Mouse (Mus musculus): ENCODE results near the gene Tlnrd1. TPM values are rescaled to one million over a fixed set of nuclear protein-coding genes. Genes with fewer than 3 reads are reported as not detected.

Gene Tlnrd1
- polyA plus RNA-seq, 1 experiment from 2014 or later, result 14.0 TPM

DNA sequence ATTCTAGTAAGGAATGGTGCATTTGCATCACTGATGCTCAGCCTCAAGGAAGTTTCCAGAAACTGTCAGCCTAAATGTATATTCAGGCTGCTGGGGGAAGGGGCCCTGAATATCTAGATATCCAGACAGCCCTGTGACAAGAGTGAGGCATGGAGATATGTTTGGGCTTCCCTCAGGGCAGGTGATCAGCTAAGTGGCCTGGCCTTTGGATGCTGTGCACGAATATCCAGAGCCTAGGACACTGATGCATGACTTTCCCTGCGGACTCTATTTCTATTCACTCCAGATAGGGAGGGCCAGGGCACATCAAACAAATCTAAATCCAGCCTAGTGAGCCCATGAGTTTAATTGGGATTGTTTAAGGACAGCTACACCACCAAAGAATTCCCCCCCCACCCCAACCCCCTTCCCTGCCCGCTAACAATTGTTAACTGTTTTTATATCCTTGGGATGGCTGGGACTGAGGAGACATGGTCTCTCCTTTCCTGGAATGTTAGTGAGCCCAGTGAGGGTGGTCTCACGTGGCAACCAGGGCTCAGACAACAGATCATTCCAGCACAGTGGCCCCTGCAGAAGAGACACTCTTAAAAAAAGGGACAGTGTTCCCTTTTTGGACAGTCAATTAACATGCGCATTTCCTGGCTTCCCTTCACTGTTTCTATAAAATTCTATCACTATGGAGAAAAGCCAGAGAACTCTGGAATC lies 14.1 kb downstream of the Tlnrd1 start:
- 79% methylated on average over 5 of the region's 5 CpGs for WGBS (ENCODE audit: missing documents)
- H3K4me3 ChIP-seq (ENCODE audit: inconsistent target), result no peak overlapping the region
- no peaks in the 10 kb centered on the region for H3K36me3 ChIP-seq (ENCODE audit: inconsistent target)
- H3K27ac ChIP-seq, result no peak overlapping the region
- no peaks in the 10 kb centered on the region for H3K79me2 ChIP-seq (ENCODE audit: inconsistent target)

- WGBS (ENCODE audit: missing documents), result 92% methylated on average over 3 of the region's 3 CpGs
- H3K36me3 ChIP-seq (ENCODE audit: inconsistent target), result no peaks in the 10 kb centered on the region
- no peak overlapping the region for H3K4me3 ChIP-seq (ENCODE audit: inconsistent target)
- H3K79me2 ChIP-seq (ENCODE audit: inconsistent target), result no peaks in the 10 kb centered on the region
- H3K27ac ChIP-seq, result no peak overlapping the region
Observed at GRCm38 (mm10) chr7:83868200-83868599, 15.9 kb downstream of the Tlnrd1 start.

- Histone ChIP-seq H3K36me3 (ENCODE audit: inconsistent target) (no peaks in the 10 kb centered on the region), H3K4me3 (ENCODE audit: inconsistent target) (no peak overlapping the region), H3K79me2 (ENCODE audit: inconsistent target) (no peaks in the 10 kb centered on the region), H3K27ac (no peak overlapping the region)
- WGBS (ENCODE audit: missing documents), result 44% methylated on average over 2 of the region's 2 CpGs
Observed at GRCm38 (mm10) chr7:83863554-83863953, 20.6 kb downstream of the Tlnrd1 start.

- H3K4me3 ChIP-seq (ENCODE audit: inconsistent target), result no peak overlapping the region
- 69% methylated on average over 3 of the region's 4 CpGs for WGBS (ENCODE audit: missing documents)
- peak overlapping the region; percentile 42 for H3K27ac ChIP-seq
Observed at GRCm38 (mm10) chr7:83859378-83860083, 24.6 kb downstream of the Tlnrd1 start.

DNA sequence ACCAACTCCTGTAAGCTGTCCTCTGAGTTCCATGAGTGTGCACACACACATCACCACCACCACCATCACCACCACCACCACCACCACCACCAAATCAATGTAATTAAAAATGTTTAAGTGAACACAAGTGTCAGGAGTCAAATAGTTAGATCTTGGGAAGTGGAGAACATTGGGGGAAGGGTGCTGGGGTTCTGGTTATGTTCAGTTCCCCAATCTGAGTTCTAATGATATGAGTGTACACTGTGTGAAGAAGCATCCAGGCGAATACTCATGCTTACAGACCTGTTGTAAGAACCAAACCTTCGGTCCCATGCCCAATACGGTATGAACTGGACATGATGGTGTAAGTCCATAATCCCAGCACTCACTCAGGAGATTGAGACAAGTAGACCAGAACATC lies 26.2 kb downstream of the Tlnrd1 start:
- H3K36me3 ChIP-seq (ENCODE audit: inconsistent target), result no peaks in the 10 kb centered on the region
- WGBS (ENCODE audit: missing documents), result 90% methylated on average over 3 of the region's 3 CpGs
- no peaks in the 10 kb centered on the region for H3K79me2 ChIP-seq (ENCODE audit: inconsistent target)
- no peak overlapping the region for H3K4me3 ChIP-seq (ENCODE audit: inconsistent target)
- H3K27ac ChIP-seq, result no peak overlapping the region

More at GRCm38 (mm10) chr7:83859378-83860083, 24.6 kb downstream of the Tlnrd1 start:
- Histone ChIP-seq H3K36me3 (ENCODE audit: inconsistent target) (no peaks in the 10 kb centered on the region), H3K79me2 (ENCODE audit: inconsistent target) (no peaks in the 10 kb centered on the region)

DNA sequence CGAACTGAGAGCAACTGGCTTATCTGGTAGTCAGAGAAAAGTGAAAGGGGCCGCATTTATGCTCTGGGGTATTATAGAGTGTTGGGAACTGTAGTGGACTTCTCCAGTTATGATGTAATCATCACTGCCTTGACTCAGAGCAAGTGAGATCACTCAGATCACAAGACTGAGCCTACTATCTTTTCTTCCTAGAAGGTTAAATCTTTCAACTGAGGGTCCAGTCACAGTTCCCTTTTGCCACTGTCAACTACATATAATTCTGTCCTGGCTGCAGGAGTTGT lies 27.0 kb downstream of the Tlnrd1 start:
- Histone ChIP-seq H3K4me3 (ENCODE audit: inconsistent target) (no peak overlapping the region), H3K79me2 (ENCODE audit: inconsistent target) (no peaks in the 10 kb centered on the region), H3K36me3 (ENCODE audit: inconsistent target) (no peaks in the 10 kb centered on the region), H3K27ac (peak overlapping the region; percentile 19; the same call in 1 of the 2 replicates)
- WGBS (ENCODE audit: missing documents), result 91% methylated on average over 2 of the region's 2 CpGs

DNA sequence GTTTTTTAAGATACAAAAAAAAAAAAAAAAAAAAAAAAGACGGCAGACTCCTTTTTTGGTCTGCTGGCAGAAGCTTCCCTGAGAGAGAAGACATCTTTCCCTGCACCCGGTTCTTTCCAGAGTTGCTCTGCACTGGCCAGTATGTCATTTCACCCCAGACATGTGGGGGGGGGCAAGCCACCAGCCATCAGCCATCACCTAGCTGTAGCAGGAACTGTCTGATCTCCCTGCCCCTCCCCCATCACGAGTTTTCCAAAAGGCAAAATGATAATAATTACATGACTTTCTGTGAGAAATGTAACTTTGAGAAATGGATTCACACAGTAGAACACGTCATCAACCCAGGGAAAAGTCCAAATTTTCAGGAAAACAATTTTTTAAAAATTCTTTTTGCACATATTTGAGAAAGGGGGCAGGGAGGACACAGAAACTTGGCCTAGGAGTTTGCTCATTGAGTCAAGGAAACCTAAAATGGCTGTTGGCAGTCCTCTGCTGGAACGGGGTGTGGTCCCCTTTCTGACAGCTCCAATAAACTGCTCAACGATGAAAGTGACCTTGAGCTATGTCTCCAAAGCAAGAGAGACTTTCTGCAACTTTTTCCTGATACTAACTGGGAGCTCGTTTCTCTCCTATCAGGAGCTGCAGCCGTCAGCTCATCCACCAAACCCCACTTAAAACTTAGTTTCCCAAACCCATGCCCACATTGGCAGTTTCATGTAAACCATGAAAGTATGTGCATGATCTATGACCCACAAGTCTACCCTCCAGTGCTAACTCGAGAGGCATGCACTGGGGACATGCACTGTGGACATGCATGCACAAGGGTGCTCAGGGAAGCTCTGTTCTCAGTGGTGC lies 27.5 kb downstream of the Tlnrd1 start:
- 90% methylated on average over 8 of the region's 9 CpGs for WGBS (ENCODE audit: missing documents)
- Histone ChIP-seq H3K27ac (peak overlapping the region; percentile 19; the same call in 1 of the 2 replicates), H3K36me3 (ENCODE audit: inconsistent target) (no peaks in the 10 kb centered on the region), H3K79me2 (ENCODE audit: inconsistent target) (no peaks in the 10 kb centered on the region), H3K4me3 (ENCODE audit: inconsistent target) (no peak overlapping the region)

- Histone ChIP-seq H3K79me2 (ENCODE audit: inconsistent target) (no peaks in the 10 kb centered on the region), H3K4me3 (ENCODE audit: inconsistent target) (no peak overlapping the region)
- WGBS (ENCODE audit: missing documents), result 83% methylated on average over 1 of the region's 1 CpGs
Observed at GRCm38 (mm10) chr7:83855203-83855602, 28.9 kb downstream of the Tlnrd1 start.

DNA sequence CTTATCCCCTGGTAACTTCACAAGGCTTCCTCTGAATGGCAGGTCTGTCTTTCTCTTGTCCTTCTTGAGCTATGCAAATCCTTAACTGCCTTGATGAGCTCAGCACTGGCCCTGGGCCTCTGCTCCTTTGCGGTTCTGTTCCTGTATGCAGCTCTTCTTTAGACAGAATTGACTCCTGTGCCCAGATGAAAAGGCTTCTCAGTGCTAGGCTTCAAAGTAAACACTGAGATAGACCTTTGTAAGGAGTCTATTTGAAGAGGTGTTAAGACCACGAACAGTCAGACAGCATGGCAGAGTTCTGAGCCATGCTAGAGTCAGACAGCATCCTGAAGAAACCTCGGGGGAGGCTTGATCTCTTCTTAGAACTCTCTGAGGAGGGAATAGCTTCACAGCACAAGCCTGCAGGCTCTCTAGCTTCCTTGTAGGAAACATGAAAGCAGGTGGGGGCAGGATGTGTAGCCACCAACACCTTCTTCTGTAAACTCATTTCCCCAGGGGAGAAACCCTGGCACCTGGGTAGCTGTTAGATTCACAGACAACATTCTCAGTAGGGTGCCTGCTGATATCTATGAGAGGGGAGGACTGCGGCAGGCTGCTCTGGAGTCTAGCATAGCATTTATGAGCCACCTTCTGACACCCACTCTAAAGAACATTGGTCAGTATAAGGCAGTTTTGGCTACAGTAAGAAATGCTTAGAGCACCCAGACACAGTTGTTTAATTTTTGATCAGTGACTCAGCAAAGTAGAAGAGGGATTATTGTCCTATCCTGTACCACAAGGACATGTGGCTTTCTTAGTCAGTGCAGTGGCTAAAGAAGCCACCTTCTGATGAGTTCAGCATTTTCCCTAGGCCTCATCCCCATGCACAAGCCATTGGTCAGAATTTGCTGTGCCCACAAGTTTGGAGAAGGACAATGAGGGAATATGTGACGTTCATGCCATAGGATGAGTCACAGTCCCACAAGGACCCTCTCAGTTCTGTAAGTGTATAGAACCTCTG lies 31.4 kb downstream of the Tlnrd1 start:
- Histone ChIP-seq H3K4me3 (ENCODE audit: inconsistent target) (no peak overlapping the region), H3K36me3 (ENCODE audit: inconsistent target) (no peaks in the 10 kb centered on the region), H3K27ac (peak overlapping the region; percentile 82), H3K79me2 (ENCODE audit: inconsistent target) (no peaks in the 10 kb centered on the region)
- 65% methylated on average over 5 of the region's 5 CpGs for WGBS (ENCODE audit: missing documents)

More at GRCm38 (mm10) chr7:83855203-83855602, 28.9 kb downstream of the Tlnrd1 start:
- Histone ChIP-seq H3K36me3 (ENCODE audit: inconsistent target) (no peaks in the 10 kb centered on the region), H3K27ac (no peak overlapping the region)

DNA sequence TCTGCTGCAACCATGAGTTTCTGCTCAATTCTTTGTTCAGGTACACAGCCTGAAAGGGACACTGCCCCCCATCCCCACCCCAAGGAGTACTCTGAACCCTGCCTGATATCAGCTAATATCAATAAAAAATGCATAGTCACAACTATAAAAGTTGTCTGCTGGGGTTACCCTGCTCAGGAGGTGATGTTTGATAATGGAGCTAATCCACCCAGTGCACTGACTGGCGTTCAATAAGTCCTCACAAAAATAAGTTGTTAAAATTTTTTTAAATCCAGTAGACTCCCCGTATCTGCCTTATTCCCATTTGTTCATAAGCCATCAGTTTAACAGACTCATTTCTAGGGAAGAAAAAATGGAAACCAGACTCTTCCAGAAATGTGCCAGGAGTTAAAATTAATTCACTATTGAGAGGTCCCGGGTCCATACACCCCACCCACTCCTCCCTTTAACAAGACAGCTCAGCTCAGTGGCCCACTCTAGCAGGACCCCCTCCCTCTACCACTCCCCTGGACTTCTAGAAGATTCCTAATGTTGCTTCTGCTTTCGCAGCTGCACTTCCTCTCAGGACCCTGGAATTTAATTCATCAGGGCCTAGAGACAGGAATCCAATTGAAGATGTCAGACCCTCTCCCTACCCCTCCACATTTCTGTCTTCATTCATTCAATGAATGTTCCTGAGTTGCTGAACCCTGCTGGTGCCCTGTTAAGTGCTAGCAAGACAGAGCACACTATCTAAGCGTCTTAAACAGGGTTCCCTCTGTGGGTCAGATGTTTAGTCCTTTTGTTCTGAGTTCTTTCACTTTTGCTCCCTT lies 32.3 kb downstream of the Tlnrd1 start:
- WGBS (ENCODE audit: missing documents), result 89% methylated on average over 5 of the region's 5 CpGs
- Histone ChIP-seq H3K4me3 (ENCODE audit: inconsistent target) (no peak overlapping the region), H3K27ac (peak overlapping the region; percentile 82), H3K36me3 (ENCODE audit: inconsistent target) (no peaks in the 10 kb centered on the region), H3K79me2 (ENCODE audit: inconsistent target) (no peaks in the 10 kb centered on the region)

GRCm38 (mm10) chr7:83847187-83848075 lies 36.7 kb downstream of the Tlnrd1 start:
- 69% methylated on average over 3 of the region's 5 CpGs for WGBS (ENCODE audit: missing documents)
- no peak overlapping the region for H3K4me3 ChIP-seq (ENCODE audit: inconsistent target)
- H3K79me2 ChIP-seq (ENCODE audit: inconsistent target), result no peaks in the 10 kb centered on the region
- no peak overlapping the region for H3K27ac ChIP-seq
- H3K36me3 ChIP-seq (ENCODE audit: inconsistent target), result no peaks in the 10 kb centered on the region

DNA sequence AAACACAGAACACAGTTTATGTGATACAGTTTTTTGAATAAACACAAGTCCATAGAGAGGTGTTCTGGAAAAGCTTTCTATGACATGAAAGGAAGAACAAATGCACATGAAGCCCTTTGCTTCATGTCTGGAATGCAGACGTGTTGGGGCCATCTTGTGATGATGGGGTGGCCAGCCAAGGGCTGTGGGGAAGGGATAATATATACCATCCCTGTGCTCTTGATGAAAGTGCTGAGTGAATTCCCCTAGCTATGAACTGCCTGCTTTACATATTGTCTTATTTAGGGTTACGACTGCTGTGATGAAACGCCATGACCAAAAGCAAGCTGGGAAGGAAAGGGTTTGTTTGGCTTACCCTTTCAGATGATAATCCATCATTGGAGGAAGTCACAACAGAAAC lies 39.3 kb downstream of the Tlnrd1 start:
- Histone ChIP-seq H3K27ac (no peak overlapping the region), H3K36me3 (ENCODE audit: inconsistent target) (no peaks in the 10 kb centered on the region), H3K79me2 (ENCODE audit: inconsistent target) (no peaks in the 10 kb centered on the region), H3K4me3 (ENCODE audit: inconsistent target) (no peak overlapping the region)
- WGBS (ENCODE audit: missing documents), result 92% methylated on average over 3 of the region's 3 CpGs
